12 mouse cellular contexts compared by ENCODE assay signal in genomic region chr15:85409245-85409783, GRCm38 (mm10).
A peak's percentile ranks its signal among the peaks of the same experiment; 100 is the strongest.
DNase-seq lines count a peak whose midpoint lies in the region; ATAC-seq and TF ChIP-seq lines count a peak whose summit lies in the region.
"Had no signal": no experiment of that assay in that cellular context is flagged by ENCODE, and none has a peak within 500 bp of the region (broad histone marks: within the 10 kb centered on the region; RNA-seq: fewer than 3 reads in every experiment).

No protein-coding gene starts in this region.

- TF ChIP-seq EP300 in liver, postnatal 0 days (IDR thresholded peaks at IDR 0.05; ENCODE audit: low read depth): no peak
- TF ChIP-seq EP300 in lung, postnatal 0 days (IDR thresholded peaks at IDR 0.05): no peak

- H3K27ac ChIP-seq in heart, embryonic 16.5 days (ENCODE audit: low read length): peak overlapping the region; percentile 50
- H3K27ac ChIP-seq in liver, postnatal 0 days (ENCODE audit: low read depth): peak overlapping the region; percentile 1; the same call in 1 of the 2 replicates
- H3K27ac ChIP-seq in liver, embryonic 11.5 days (ENCODE audit: low read depth, low read length): no peak overlapping the region
- H3K27ac ChIP-seq in lung, postnatal 0 days (ENCODE audit: low read length): no peak overlapping the region
- H3K27ac ChIP-seq: stomach, postnatal 0 days had no signal

- no peak overlapping the region for H3K4me2 ChIP-seq in heart, embryonic 16.5 days (ENCODE audit: low read depth, low read length)
- no peak overlapping the region for H3K4me2 ChIP-seq in liver, postnatal 0 days (ENCODE audit: low read depth, low read length)
- no peak overlapping the region for H3K4me2 ChIP-seq in liver, embryonic 11.5 days
- H3K4me2 ChIP-seq in lung, postnatal 0 days (replicated peaks; ENCODE audit: low read depth, low read length): no peak overlapping the region

- H3K27me3 ChIP-seq in heart, embryonic 16.5 days (ENCODE audit: control insufficient read depth, insufficient read depth, low read length): no peaks in the 10 kb centered on the region
- H3K27me3 ChIP-seq in liver, postnatal 0 days (ENCODE audit: insufficient read depth, low read length): no peaks in the 10 kb centered on the region
- no peaks in the 10 kb centered on the region for H3K27me3 ChIP-seq in liver, embryonic 11.5 days (replicated peaks; ENCODE audit: control insufficient read depth, insufficient read depth, low read length)
- H3K27me3 ChIP-seq in lung, postnatal 0 days (replicated peaks; ENCODE audit: insufficient read depth, low read length): no peaks in the 10 kb centered on the region
- H3K27me3 ChIP-seq: megakaryocyte, embryonic 14.5 days had no signal

- H3K4me1 ChIP-seq in heart, embryonic 16.5 days (ENCODE audit: control insufficient read depth, insufficient read depth, low read length): peaks cover 18% of the 10 kb centered on the region
- 0 out of 2 replicates have a peak, but pooled peaks cover 5% of the 10 kb centered on the region for H3K4me1 ChIP-seq in liver, postnatal 0 days (ENCODE audit: insufficient read depth)
- peaks cover 3% of the 10 kb centered on the region; the same call in 1 of the 2 replicates for H3K4me1 ChIP-seq in liver, embryonic 11.5 days (replicated peaks; ENCODE audit: control insufficient read depth, insufficient read depth, low read length)
- 0 out of 2 replicates have a peak, but pooled peaks cover 6% of the 10 kb centered on the region for H3K4me1 ChIP-seq in lung, postnatal 0 days (ENCODE audit: insufficient read depth, low read depth, low read length)

- DNase-seq in heart, adult 18-20 months: no peak
- no peak for DNase-seq in liver, postnatal 0 days
- no peak for DNase-seq in liver, embryonic 11.5 days (ENCODE audit: low spot score)
- peak; percentile 23 for DNase-seq in mesoderm, embryonic 11.5 days (ENCODE audit: low read depth, low spot score)
- peak; percentile 72 for DNase-seq in thymus, postnatal 25 days
- DNase-seq in frontal cortex, postnatal 10 days (ENCODE audit: low spot score in 2 of 2): no peak
- no peak for DNase-seq in lung, postnatal 0 days (ENCODE audit: low spot score)

- TF ChIP-seq CTCF in liver, postnatal 0 days (IDR thresholded peaks at IDR 0.05; ENCODE audit: low read depth): no peak
- TF ChIP-seq CTCF in lung, postnatal 0 days (IDR thresholded peaks at IDR 0.05): no peak

- H3K9ac ChIP-seq in heart, embryonic 16.5 days (ENCODE audit: low read length): no peak overlapping the region
- no peak overlapping the region for H3K9ac ChIP-seq in liver, postnatal 0 days (replicated peaks)
- no peak overlapping the region for H3K9ac ChIP-seq in liver, embryonic 11.5 days (ENCODE audit: low read depth, low read length)
- H3K9ac ChIP-seq in lung, postnatal 0 days (replicated peaks; ENCODE audit: low read depth): no peak overlapping the region

- no peaks in the 10 kb centered on the region for H3K36me3 ChIP-seq in heart, embryonic 16.5 days (ENCODE audit: control insufficient read depth, insufficient read depth)
- H3K36me3 ChIP-seq in liver, postnatal 0 days (replicated peaks; ENCODE audit: insufficient read depth, low read length): no peaks in the 10 kb centered on the region
- H3K36me3 ChIP-seq in liver, embryonic 11.5 days (ENCODE audit: control insufficient read depth, insufficient read depth, low read length): no peaks in the 10 kb centered on the region
- H3K36me3 ChIP-seq in lung, postnatal 0 days (ENCODE audit: insufficient read depth, low read length): no peaks in the 10 kb centered on the region

- H3K4me3 ChIP-seq in heart, embryonic 16.5 days (ENCODE audit: low read length): no peak overlapping the region
- no peak overlapping the region for H3K4me3 ChIP-seq in liver, postnatal 0 days (ENCODE audit: low read depth, low read length)
- no peak overlapping the region for H3K4me3 ChIP-seq in liver, embryonic 11.5 days (ENCODE audit: low read depth, low read length)
- no peak overlapping the region for H3K4me3 ChIP-seq in lung, postnatal 0 days (ENCODE audit: low read depth, low read length)
- H3K4me3 ChIP-seq: erythroblast, embryonic 14.5 days; megakaryocyte, embryonic 14.5 days had no signal

- ATAC-seq in heart, embryonic 16.5 days (replicated peaks; ENCODE audit: extremely low read depth, insufficient read depth, low FRiP score): no peak; the same call in 1 of the 2 replicates
- ATAC-seq in liver, postnatal 0 days: no peak
- no peak for ATAC-seq in liver, embryonic 11.5 days (replicated peaks; ENCODE audit: low FRiP score)
- ATAC-seq in lung, postnatal 0 days: no peak

- H3K9me3 ChIP-seq in heart, embryonic 16.5 days (replicated peaks; ENCODE audit: control insufficient read depth, low read length): no peaks in the 10 kb centered on the region
- H3K9me3 ChIP-seq in liver, postnatal 0 days (ENCODE audit: low read length): no peaks in the 10 kb centered on the region
- no peaks in the 10 kb centered on the region for H3K9me3 ChIP-seq in liver, embryonic 11.5 days (ENCODE audit: control insufficient read depth, low read length)
- no peaks in the 10 kb centered on the region for H3K9me3 ChIP-seq in lung, postnatal 0 days (ENCODE audit: low read length)
- H3K9me3 ChIP-seq: G1E; megakaryocyte, embryonic 14.5 days had no signal

- 63% methylated on average over 8 of the region's 8 CpGs for WGBS in heart, embryonic 16.5 days
- WGBS in liver, postnatal 0 days (ENCODE audit: insufficient replicate concordance): 66% methylated on average over 8 of the region's 8 CpGs
- 82% methylated on average over 8 of the region's 8 CpGs for WGBS in liver, embryonic 11.5 days
- WGBS in lung, postnatal 0 days: 69% methylated on average over 8 of the region's 8 CpGs

Comparison
In these comparisons a context has a peak if more than half of its experiments do, and no peak if none do; other contexts are left out.
1. H3K27ac ChIP-seq: peak in heart, embryonic 16.5 days (single experiment) and liver, postnatal 0 days (single experiment); none in liver, embryonic 11.5 days (single experiment) and lung, postnatal 0 days (single experiment).
2. DNase-seq: peak in mesoderm, embryonic 11.5 days (single experiment) and thymus, postnatal 25 days (single experiment); none in heart, adult 18-20 months (0 of 2), liver, postnatal 0 days (single experiment), liver, embryonic 11.5 days (single experiment), frontal cortex, postnatal 10 days (0 of 2) and lung, postnatal 0 days (single experiment).